Mouse (Mus musculus) CH12.LX (cell line): ENCODE measurements around the gene Podxl. TPM values are rescaled to one million over a fixed set of nuclear protein-coding genes. Genes with fewer than 3 reads are reported as not detected.

Source experiments
- DNase-seq: peaks from one replicate; pipeline ENCODE4 v3.0.0-alpha.2; 2013; ENCODE audit errors: extremely low read depth
- H3K27ac ChIP-seq: 2 replicates; pipeline ENCODE4 v1.5.1; 2012; ENCODE audit warnings: low read depth, mild to moderate bottlenecking, control low read depth, moderate library complexity; ENCODE audit not compliant: insufficient read depth
- H3K27me3 ChIP-seq: replicated peaks from 2 replicates; pipeline ENCODE3; 2012; ENCODE audit warnings: inconsistent platforms
- H3K36me3 ChIP-seq, 2 experiments: replicated peaks in 1 of 2; 2 replicates each; pipeline versions ENCODE3 to v1.6.1; 2012; ENCODE audit warnings: inconsistent platforms in 1 of 2, low read length in 1 of 2, mild to moderate bottlenecking in 1 of 2, mixed read lengths in 1 of 2, moderate library complexity in 1 of 2; ENCODE audit not compliant: control insufficient read depth in 1 of 2, insufficient read depth in 1 of 2
- H3K4me1 ChIP-seq, 2 experiments: 2 replicates each; pipeline ENCODE4 v1.6.1; 2012; ENCODE audit warnings: inconsistent platforms in 1 of 2, moderate library complexity in 1 of 2; ENCODE audit not compliant: insufficient read depth in 2 of 2, control insufficient read depth in 1 of 2
- H3K4me2 ChIP-seq: 2 replicates; pipeline ENCODE4 v1.6.1; 2012; ENCODE audit warnings: low read depth, mild to moderate bottlenecking, control low read depth; ENCODE audit not compliant: poor library complexity, insufficient read depth, severe bottlenecking
- H3K4me3 ChIP-seq, 3 experiments: fragments of 150-350 bp in 1 of 3; sonication (generic) in 1 of 3; replicated peaks in 1 of 3; 2 replicates each; pipeline versions ENCODE3 to v1.5.1; 2011 to 2012; ENCODE audit warnings: low read depth in 2 of 3, low read length in 2 of 3, mild to moderate bottlenecking in 2 of 3, moderate library complexity in 2 of 3, control low read depth in 1 of 3, improper control_type of control experiment in 1 of 3, inconsistent platforms in 1 of 3, mixed read lengths in 1 of 3; ENCODE audit not compliant: poor library complexity in 1 of 3
- H3K79me2 ChIP-seq: replicated peaks from 2 replicates; pipeline ENCODE4 v1.6.1; 2012; ENCODE audit warnings: mild to moderate bottlenecking, moderate library complexity; ENCODE audit not compliant: control insufficient read depth, poor library complexity, insufficient read depth, severe bottlenecking; ENCODE audit errors: extremely low read depth
- H3K9ac ChIP-seq: 2 replicates; pipeline ENCODE4 v1.6.1; 2012; ENCODE audit warnings: low read depth, mild to moderate bottlenecking, control low read depth, moderate library complexity; ENCODE audit not compliant: insufficient read depth
- H3K9me3 ChIP-seq: replicated peaks from 2 replicates; pipeline ENCODE3; 2012; ENCODE audit warnings: low read length, inconsistent platforms, mixed read lengths
- BHLHE40 ChIP-seq: IDR thresholded peaks from 2 replicates; pipeline ENCODE4 v1.6.1; 2011; ENCODE audit warnings: mild to moderate bottlenecking, low read depth, low read length, improper control_type of control experiment
- CHD1 ChIP-seq: IDR thresholded peaks from 2 replicates; pipeline ENCODE4 v1.6.1; 2012; ENCODE audit warnings: low read depth, low read length, improper control_type of control experiment, inconsistent platforms
- CHD2 ChIP-seq: IDR thresholded peaks from 2 replicates; pipeline ENCODE4 v1.6.1; 2011; ENCODE audit warnings: low read length, improper control_type of control experiment
- E2F4 ChIP-seq: IDR thresholded peaks from 2 replicates; pipeline ENCODE4 v1.6.1; 2011; ENCODE audit warnings: low read depth, low read length, improper control_type of control experiment; ENCODE audit not compliant: insufficient replicate concordance
- ELF1 ChIP-seq: IDR thresholded peaks from 2 replicates; pipeline ENCODE4 v1.6.1; 2014; ENCODE audit warnings: low read depth, mild to moderate bottlenecking, inconsistent platforms, low read length, improper control_type of control experiment
- JUND ChIP-seq: conservative IDR thresholded peaks from 2 replicates; pipeline ENCODE4 v1.6.1; 2011; ENCODE audit warnings: low read depth, low read length, improper control_type of control experiment
- KAT2A ChIP-seq: IDR thresholded peaks from 2 replicates; pipeline ENCODE4 v1.6.1; 2012; ENCODE audit warnings: low read length, improper control_type of control experiment, inconsistent platforms; ENCODE audit not compliant: insufficient replicate concordance
- MAZ ChIP-seq: IDR thresholded peaks from 2 replicates; pipeline ENCODE4 v1.6.1; 2012; ENCODE audit warnings: low read depth, mild to moderate bottlenecking, inconsistent platforms, low read length, improper control_type of control experiment, moderate library complexity
- MEF2A ChIP-seq: IDR thresholded peaks from 2 replicates; pipeline ENCODE4 v1.6.1; 2014; ENCODE audit warnings: low read depth, mild to moderate bottlenecking, inconsistent platforms, low read length, improper control_type of control experiment, borderline replicate concordance
- MXI1 ChIP-seq: IDR thresholded peaks from 2 replicates; pipeline ENCODE4 v1.6.1; 2011; ENCODE audit warnings: mild to moderate bottlenecking, low read depth, low read length, improper control_type of control experiment
- MYC ChIP-seq: IDR thresholded peaks from 2 replicates; pipeline ENCODE4 v1.6.1; 2011; ENCODE audit warnings: low read depth, mild to moderate bottlenecking, improper control_type of control experiment, low read length
- NELFE ChIP-seq: IDR thresholded peaks from 2 replicates; pipeline ENCODE4 v1.6.1; 2011; ENCODE audit warnings: low read depth, low read length, improper control_type of control experiment
- RAD21 ChIP-seq: IDR thresholded peaks from 2 replicates; pipeline ENCODE4 v1.6.1; 2011; ENCODE audit warnings: low read depth, mild to moderate bottlenecking, low read length, improper control_type of control experiment, moderate library complexity
- SMC3 ChIP-seq: IDR thresholded peaks from 2 replicates; pipeline ENCODE4 v1.6.1; 2011; ENCODE audit warnings: low read depth, low read length, improper control_type of control experiment
- TBP ChIP-seq: conservative IDR thresholded peaks from 2 replicates; pipeline ENCODE4 v1.6.1; 2011; ENCODE audit warnings: low read depth, low read length, improper control_type of control experiment
- TCF12 ChIP-seq: IDR thresholded peaks from 2 replicates; pipeline ENCODE4 v1.6.1; 2014; ENCODE audit warnings: low read depth, mild to moderate bottlenecking, inconsistent platforms, low read length, improper control_type of control experiment
- UBTF ChIP-seq: IDR thresholded peaks from 2 replicates; pipeline ENCODE4 v1.6.1; 2012; ENCODE audit warnings: low read depth, mild to moderate bottlenecking, inconsistent platforms, low read length, improper control_type of control experiment, moderate library complexity
- ZC3H11A ChIP-seq: IDR thresholded peaks from 2 replicates; pipeline ENCODE4 v1.6.1; 2012; ENCODE audit warnings: low read depth, mild to moderate bottlenecking, inconsistent platforms, low read length, improper control_type of control experiment
- ZNF384 ChIP-seq: IDR thresholded peaks from 2 replicates; pipeline ENCODE4 v1.6.1; 2012; ENCODE audit warnings: low read depth, low read length, improper control_type of control experiment, inconsistent platforms
- dilution Hi-C: fragments of 300-500 bp; cut with MboI; formaldehyde crosslinking; loops from 2 replicates; pipeline ENCODE4 v1.14.3; 2020; ENCODE audit warnings: low sequenced_read_pairs; ENCODE audit not compliant: extremely low pct_unique_long_range_greater_than_20kb, extremely low pct_ligation_motif_present
- in situ Hi-C: fragments of 300-500 bp; cut with MboI; formaldehyde crosslinking; loops from 3 replicates; pipeline ENCODE4 v1.14.3; 2019; ENCODE audit warnings: low sequenced_read_pairs, low pct_ligation_motif_present, low pct_unique_long_range_greater_than_20kb, mixed read lengths
- polyA plus RNA-seq: library from polyadenylated mRNA; unstranded; fragments of >175 nt; gene quantifications from 2 replicates; pipeline ENCODE4 v1.2.1, GENCODE M21; 2012; ENCODE audit warnings: low read depth; ENCODE audit not compliant: insufficient read length
- total RNA-seq, 2 experiments: library from RNA; depleted of rRNA; stranded (reverse); fragments of 300-350 nt in 1 of 2; fragments of >200 nt in 1 of 2; gene quantifications; 2 replicates each; pipeline ENCODE4 v1.2.3; 2012 to 2014

Gene Podxl
- total and polyA plus RNA-seq, 3 experiments = not detected

- Histone ChIP-seq H3K27me3 (peaks cover 39% of the 10 kb centered on the region), H3K79me2 (no peaks in the 10 kb centered on the region), H3K4me2 (no peak overlapping the region), H3K27ac (no peak overlapping the region), H3K4me3 (no peak overlapping the region), H3K36me3 (no peaks in the 10 kb centered on the region), H3K4me1 (peaks cover 0 to 2% of the 10 kb centered on the region in 2 experiments; a peak in 1 of 4 replicates), H3K9ac (no peak overlapping the region), H3K9me3 (peaks cover 3% of the 10 kb centered on the region)
- in situ Hi-C loops (no loop called here), dilution Hi-C loops (no loop called here)
- no peak for DNase-seq
- TF ChIP-seq ZC3H11A = no peak
- no peak for TF ChIP-seq BHLHE40
- TF ChIP-seq ELF1 = no peak
- TF ChIP-seq CHD2 = no peak
- TF ChIP-seq KAT2A = no peak
- TF ChIP-seq MYC = no peak
- TF ChIP-seq E2F4 = no peak
- no peak for TF ChIP-seq TCF12
- TF ChIP-seq MEF2A = no peak
- TF ChIP-seq ZNF384 = no peak
- no peak for TF ChIP-seq CHD1
- no peak for TF ChIP-seq NELFE
- TF ChIP-seq UBTF = no peak
- no peak for TF ChIP-seq MAZ
Measured at GRCm38 (mm10) chr6:31575063-31575462, 11.3 kb upstream of the Podxl start.

GRCm38 (mm10) chr6:31571459-31571858 is 7.7 kb upstream of the Podxl start:
- in situ Hi-C loops = no loop called here
- H3K9me3 ChIP-seq = no peaks in the 10 kb centered on the region
- H3K27ac ChIP-seq = no peak overlapping the region
- H3K9ac ChIP-seq = no peak overlapping the region
- no peaks in the 10 kb centered on the region for H3K36me3 ChIP-seq
- H3K4me2 ChIP-seq = no peak overlapping the region
- no peak overlapping the region for H3K4me3 ChIP-seq
- H3K4me1 ChIP-seq = peaks cover 0 to 4% of the 10 kb centered on the region in 2 experiments; a peak in 1 of 4 replicates
- no peaks in the 10 kb centered on the region for H3K79me2 ChIP-seq
- no peak for DNase-seq
- H3K27me3 ChIP-seq = peaks cover 50% of the 10 kb centered on the region
- TF ChIP-seq JUND (no peak), MAZ (no peak), SMC3 (no peak), CHD1 (no peak), ZC3H11A (no peak), RAD21 (no peak), TBP (no peak), MXI1 (no peak)
- TF ChIP-seq, all 38 proteins: peak for 0
- dilution Hi-C loops = no loop called here
